Mouse (Mus musculus) erythroblast, adult 5-6 weeks (primary cell): ENCODE results near the gene Itpkb. TPM values are rescaled to one million over a fixed set of nuclear protein-coding genes. Genes with fewer than 3 reads are reported as not detected.

ENCODE experiments used
- ATAC-seq: replicated peaks from 2 replicates; pipeline ENCODE4 v1.8.0; 2016; ENCODE audit warnings: moderate number of reproducible peaks, mild to moderate bottlenecking, moderate TSS enrichment, inconsistent platforms; ENCODE audit not compliant: poor library complexity, low FRiP score, severe bottlenecking
- total RNA-seq, 2 experiments: library from RNA; stranded (forward) in 1 of 2; stranded (reverse) in 1 of 2; fragments of 150-400 nt in 1 of 2; fragments of 200-764, 138-1000 nt in 1 of 2; gene quantifications; 2 replicates each; pipeline versions ENCODE4 v1.2.3 to v1.2.4; 2015 to 2017; ENCODE audit warnings: low replicate concordance in 2 of 2

Gene Itpkb
- 2.3 and 4.0 TPM in 2 replicates for total RNA-seq (2015; ENCODE audit: low replicate concordance)
- total RNA-seq (2017; ENCODE audit: low replicate concordance), result 2.4 and 3.2 TPM in 2 replicates

- ATAC-seq, result no peak
These were observed at the start of gene Itpkb for GRCm38 (mm10) chr1:180330145-180330706. Itpkb (plus strand) TSS chr1:180330485.

- ATAC-seq, result no peak
These were observed 47.7 kb upstream of the Itpkb start for GRCm38 (mm10) chr1:180282581-180282980.

GRCm38 (mm10) chr1:180283813-180284768 lies 46.2 kb upstream of the Itpkb start:
- ATAC-seq, result no peak

GRCm38 (mm10) chr1:180286081-180286831 lies 44.0 kb upstream of the Itpkb start:
- ATAC-seq, result no peak

- no peak for ATAC-seq
These were observed 42.1 kb upstream of the Itpkb start for GRCm38 (mm10) chr1:180288227-180288626.

- ATAC-seq, result no peak
These were observed 41.3 kb upstream of the Itpkb start for GRCm38 (mm10) chr1:180288872-180289468.

GRCm38 (mm10) chr1:180289788-180290187 lies 40.5 kb upstream of the Itpkb start:
- no peak for ATAC-seq

GRCm38 (mm10) chr1:180290358-180290757 lies 39.9 kb upstream of the Itpkb start:
- ATAC-seq, result no peak

GRCm38 (mm10) chr1:180296088-180296487 lies 34.2 kb upstream of the Itpkb start:
- no peak for ATAC-seq

- ATAC-seq, result no peak
These were observed 30.6 kb upstream of the Itpkb start for GRCm38 (mm10) chr1:180299697-180300096.

GRCm38 (mm10) chr1:180300292-180300691 lies 30.0 kb upstream of the Itpkb start:
- no peak for ATAC-seq

GRCm38 (mm10) chr1:180300997-180301396 lies 29.3 kb upstream of the Itpkb start:
- no peak for ATAC-seq

- ATAC-seq, result no peak
These were observed 27.8 kb upstream of the Itpkb start for GRCm38 (mm10) chr1:180302253-180303120.

GRCm38 (mm10) chr1:180303600-180303999 lies 26.7 kb upstream of the Itpkb start:
- ATAC-seq, result no peak

GRCm38 (mm10) chr1:180306889-180307288 lies 23.4 kb upstream of the Itpkb start:
- ATAC-seq, result no peak

GRCm38 (mm10) chr1:180307661-180308060 lies 22.6 kb upstream of the Itpkb start:
- no peak for ATAC-seq

GRCm38 (mm10) chr1:180308897-180309296 lies 21.4 kb upstream of the Itpkb start:
- ATAC-seq, result no peak

- ATAC-seq, result no peak
These were observed 18.0 kb upstream of the Itpkb start for GRCm38 (mm10) chr1:180312286-180312685.

- ATAC-seq, result no peak
These were observed 17.4 kb upstream of the Itpkb start for GRCm38 (mm10) chr1:180312792-180313311.
